Mouse (Mus musculus) NIH3T3 (cell line): Measurements from ENCODE around the gene Thap3.

ENCODE experiments used
- DNase-seq: peaks from one replicate; pipeline ENCODE4 v3.0.0-alpha.2; 2012; ENCODE audit warnings: low read depth

Thap3 gene

GRCm38 (mm10) chr4:151983560-151983959 is 5.2 kb downstream of the Thap3 start:
- no peak for DNase-seq

- no peak for DNase-seq
Measured at GRCm38 (mm10) chr4:151983043-151983442, 5.8 kb downstream of the Thap3 start.

GRCm38 (mm10) chr4:151981363-151981762 is 7.4 kb downstream of the Thap3 start:
- DNase-seq, result peak; percentile 90

GRCm38 (mm10) chr4:151980699-151981098 is 8.1 kb downstream of the Thap3 start:
- DNase-seq, result peak; percentile 53

- DNase-seq, result peak; percentile 85
Measured at GRCm38 (mm10) chr4:151977748-151978147, 11.0 kb downstream of the Thap3 start.

GRCm38 (mm10) chr4:151975441-151975840 is 13.4 kb downstream of the Thap3 start:
- DNase-seq, result peak; percentile 56

- DNase-seq, result peak; percentile 76
Measured at GRCm38 (mm10) chr4:151972221-151972967, 16.4 kb downstream of the Thap3 start.

GRCm38 (mm10) chr4:151968204-151968921 is 20.4 kb downstream of the Thap3 start:
- no peak for DNase-seq

- DNase-seq, result no peak
Measured at GRCm38 (mm10) chr4:151962817-151963216, 26.0 kb downstream of the Thap3 start.

- no peak for DNase-seq
Measured at GRCm38 (mm10) chr4:151960513-151960854, 28.3 kb downstream of the Thap3 start.

- DNase-seq, result no peak
Measured at GRCm38 (mm10) chr4:151959849-151960512, 28.8 kb downstream of the Thap3 start.

GRCm38 (mm10) chr4:151957584-151958315 is 31.0 kb downstream of the Thap3 start:
- no peak for DNase-seq

- no peak for DNase-seq
Measured at GRCm38 (mm10) chr4:151955791-151956190, 33.0 kb downstream of the Thap3 start.

- no peak for DNase-seq
Measured at GRCm38 (mm10) chr4:151953209-151953608, 35.6 kb downstream of the Thap3 start.

- no peak for DNase-seq
Measured at GRCm38 (mm10) chr4:151948497-151949471, 40.0 kb downstream of the Thap3 start.

GRCm38 (mm10) chr4:151946211-151946610 is 42.6 kb downstream of the Thap3 start:
- no peak for DNase-seq

GRCm38 (mm10) chr4:151938089-151938488 is 50.7 kb downstream of the Thap3 start:
- no peak for DNase-seq

- no peak for DNase-seq
Measured at GRCm38 (mm10) chr4:151937441-151937840, 51.4 kb downstream of the Thap3 start.

- DNase-seq, result peak; percentile 14
Measured at GRCm38 (mm10) chr4:151934215-151934572, 54.6 kb downstream of the Thap3 start.

GRCm38 (mm10) chr4:151933505-151934214 is 55.1 kb downstream of the Thap3 start, which contains the start of gene Dnajc11:
TSS of gene Dnajc11 (plus strand) at chr4:151933691.
- peak; percentile 93 for DNase-seq
